Mouse (Mus musculus) left cerebral cortex, postnatal 4 days (tissue): Measurements from ENCODE around the gene Mtap. TPM values are rescaled to one million over a fixed set of nuclear protein-coding genes. Genes with fewer than 3 reads are reported as not detected.
A peak's percentile ranks its signal among the peaks of the same experiment; 100 is the strongest.

Experiments used
- DNase-seq: peaks from one replicate; pipeline ENCODE4 v3.0.0-alpha.2; 2022
- intact Hi-C: fragments of 180-260 bp; cut with DNase I; formaldehyde crosslinking; loops from one replicate; pipeline ENCODE4 v1.15.1; 2025
- total RNA-seq, 2 experiments: library from RNA; stranded (reverse); gene quantifications; 2 replicates each; pipeline ENCODE4 v1.2.3; 2021

The Mtap gene
- total RNA-seq, 2 experiments from 2014 or later, result 15.5 to 17.9 TPM

GRCm38 (mm10) chr4:89136356-89136755, 566 bp upstream of the Mtap start:
- intact Hi-C loops, result no loop called here
- no peak for DNase-seq

GRCm38 (mm10) chr4:89137542-89138360, 829 bp downstream of the Mtap start:
- DNase-seq, result peak; percentile 29
- intact Hi-C loops, result no loop called here

GRCm38 (mm10) chr4:89138361-89138651, 1.4 kb downstream of the Mtap start:
- intact Hi-C loops, result no loop called here
- DNase-seq, result no peak

GRCm38 (mm10) chr4:89140832-89141231, 3.9 kb downstream of the Mtap start:
- intact Hi-C loops, result no loop called here

GRCm38 (mm10) chr4:89145409-89145808, 8.5 kb downstream of the Mtap start:
- peak; percentile 73 for DNase-seq
- intact Hi-C loops, result loop anchor here (1.0 kb wide), 1 partner anchor 379 kb away; no protein-coding TSS in a partner anchor

More at GRCm38 (mm10) chr4:89140832-89141231, 3.9 kb downstream of the Mtap start:
- peak; percentile 77 for DNase-seq

- DNase-seq, result no peak
- intact Hi-C loops, result no loop called here
Measured at GRCm38 (mm10) chr4:89146291-89146690, 9.4 kb downstream of the Mtap start.

- intact Hi-C loops, result no loop called here
- no peak for DNase-seq
Measured at GRCm38 (mm10) chr4:89149261-89149660, 12.3 kb downstream of the Mtap start.

- intact Hi-C loops, result no loop called here
- no peak for DNase-seq
Measured at GRCm38 (mm10) chr4:89161389-89161788, 24.5 kb downstream of the Mtap start.

- no peak for DNase-seq
- intact Hi-C loops, result no loop called here
Measured at GRCm38 (mm10) chr4:89162496-89162895, 25.6 kb downstream of the Mtap start.

- intact Hi-C loops, result no loop called here
- DNase-seq, result no peak
Measured at GRCm38 (mm10) chr4:89163613-89164012, 26.7 kb downstream of the Mtap start.

- DNase-seq, result no peak
- intact Hi-C loops, result no loop called here
Measured at GRCm38 (mm10) chr4:89164681-89165080, 27.8 kb downstream of the Mtap start.

GRCm38 (mm10) chr4:89168877-89169276, 32.0 kb downstream of the Mtap start:
- no peak for DNase-seq
- intact Hi-C loops, result no loop called here

GRCm38 (mm10) chr4:89169739-89170138, 32.8 kb downstream of the Mtap start:
- intact Hi-C loops, result no loop called here
- DNase-seq, result no peak

- no peak for DNase-seq
- intact Hi-C loops, result no loop called here
Measured at GRCm38 (mm10) chr4:89170931-89171330, 34.0 kb downstream of the Mtap start.

GRCm38 (mm10) chr4:89172873-89173605, 36.1 kb downstream of the Mtap start:
- no peak for DNase-seq
- intact Hi-C loops, result no loop called here

- no peak for DNase-seq
- intact Hi-C loops, result no loop called here
Measured at GRCm38 (mm10) chr4:89177514-89178307, 40.8 kb downstream of the Mtap start.

- no peak for DNase-seq
- intact Hi-C loops, result no loop called here
Measured at GRCm38 (mm10) chr4:89180121-89180520, 43.2 kb downstream of the Mtap start.

- DNase-seq, result no peak
- intact Hi-C loops, result no loop called here
Measured at GRCm38 (mm10) chr4:89181656-89182055, 44.7 kb downstream of the Mtap start.

- intact Hi-C loops, result no loop called here
- no peak for DNase-seq
Measured at GRCm38 (mm10) chr4:89182486-89182885, 45.6 kb downstream of the Mtap start.

GRCm38 (mm10) chr4:89195481-89195880, 58.6 kb downstream of the Mtap start:
- intact Hi-C loops, result no loop called here
- DNase-seq, result no peak

- intact Hi-C loops, result no loop called here
- no peak for DNase-seq
Measured at GRCm38 (mm10) chr4:89197128-89197527, 60.2 kb downstream of the Mtap start.
